Mouse (Mus musculus) kidney, adult 9 months (tissue): ENCODE results near the gene Tmem169.
"Not testable (repeated sequence)": the region's sequence is repeated elsewhere in the genome, so short reads cannot be mapped to it uniquely, and the experiment has no call there.

Experiments
- DNase-seq: peaks from one replicate; pipeline ENCODE4 v3.0.0; 2022

The Tmem169 gene

GRCm38 (mm10) chr1:72283992-72284485 is at the start of gene Tmem169, which contains the start of gene Pecr:
TSS of gene Tmem169 (plus strand) at chr1:72284369.
TSS of gene Pecr (minus strand) at chr1:72284314.
- peak; percentile 97 for DNase-seq

- DNase-seq, result peak; percentile 64
Observed at GRCm38 (mm10) chr1:72236363-72237006, 47.7 kb upstream of the Tmem169 start.

GRCm38 (mm10) chr1:72237007-72237775 is 47.0 kb upstream of the Tmem169 start:
- DNase-seq, result peak; percentile 70

DNA sequence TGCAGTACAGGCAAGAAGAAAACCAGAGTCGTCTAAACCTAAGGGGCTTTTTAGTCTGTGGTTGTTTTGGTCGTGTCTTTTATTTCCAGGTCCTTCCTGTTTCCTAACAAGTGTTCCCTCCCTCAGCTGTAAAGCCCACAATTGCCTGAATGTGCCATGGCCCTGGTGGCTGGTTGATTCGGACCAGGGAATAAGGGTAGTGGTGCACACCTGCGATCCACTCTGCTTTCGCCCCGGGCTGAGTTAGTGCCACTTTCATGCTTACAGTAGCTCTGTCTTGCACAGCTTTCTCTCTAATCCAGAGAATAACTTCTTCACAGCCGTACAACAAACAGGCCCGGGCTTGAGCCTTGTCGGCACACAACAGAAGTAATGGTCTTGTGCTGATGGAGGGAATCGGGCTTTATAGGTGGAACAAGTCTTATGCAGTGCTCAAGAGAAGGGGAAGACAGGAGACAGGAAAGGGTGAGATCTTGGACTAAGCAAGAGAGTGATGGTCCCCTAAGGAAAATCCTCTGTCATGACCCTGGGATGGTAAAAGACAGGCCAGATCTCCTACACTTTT is 46.1 kb upstream of the Tmem169 start:
- DNase-seq, result no peak

GRCm38 (mm10) chr1:72239113-72239512 is 45.1 kb upstream of the Tmem169 start:
- not testable (repeated sequence) for DNase-seq

GRCm38 (mm10) chr1:72242581-72243143 is 41.5 kb upstream of the Tmem169 start:
- DNase-seq, result no peak

- DNase-seq, result peak; percentile 97
Observed at GRCm38 (mm10) chr1:72243656-72244316, 40.4 kb upstream of the Tmem169 start.

GRCm38 (mm10) chr1:72244317-72245036 is 39.7 kb upstream of the Tmem169 start:
- no peak for DNase-seq

- DNase-seq, result not testable (repeated sequence)
Observed at GRCm38 (mm10) chr1:72248226-72248737, 35.9 kb upstream of the Tmem169 start.

DNA sequence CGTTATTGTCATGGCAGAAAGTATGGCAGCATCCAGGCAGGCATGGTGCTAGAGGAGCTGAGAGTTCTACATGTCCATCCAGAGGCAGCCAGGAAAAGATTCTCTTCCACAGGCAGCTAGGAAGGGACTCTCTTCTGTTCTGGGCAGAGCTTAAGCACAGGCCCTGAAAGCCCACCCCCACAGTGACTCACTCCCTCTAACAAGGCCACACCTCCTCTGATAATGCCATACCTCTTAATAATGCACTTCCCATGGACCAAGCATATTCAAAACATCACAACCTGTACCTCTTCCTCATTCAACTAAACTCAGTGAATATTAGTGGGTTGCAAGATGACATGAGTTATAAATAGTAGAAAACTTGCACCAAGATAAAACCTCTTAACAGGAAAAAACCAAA is 32.4 kb upstream of the Tmem169 start:
- DNase-seq, result no peak

GRCm38 (mm10) chr1:72253881-72254491 is 30.2 kb upstream of the Tmem169 start:
- no peak for DNase-seq

DNA sequence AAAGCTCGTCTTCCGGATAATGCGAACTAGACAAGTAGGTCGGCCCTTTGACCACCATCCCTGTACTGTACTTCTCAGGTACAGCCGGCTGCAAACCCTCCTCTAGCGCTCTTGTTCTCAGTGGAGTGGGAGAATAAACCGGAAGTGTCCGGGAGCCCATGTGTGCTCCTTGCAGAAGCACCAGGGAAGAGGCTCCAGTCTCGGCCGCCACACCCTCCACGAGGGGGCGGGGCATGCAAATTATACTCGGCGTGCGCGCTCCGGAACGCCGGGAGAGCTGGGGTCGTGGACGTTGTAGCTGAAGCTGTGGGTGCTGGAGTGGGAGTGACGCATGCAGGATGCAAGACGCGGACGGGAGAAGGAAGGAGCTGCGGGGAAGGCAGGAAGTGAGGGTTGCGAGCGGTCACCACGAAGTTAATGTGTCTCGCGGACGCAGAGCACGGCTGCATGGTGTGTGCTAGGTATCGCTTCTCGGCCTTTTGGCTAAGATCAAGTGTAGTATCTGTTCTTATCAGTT is 29.6 kb upstream of the Tmem169 start:
- peak; percentile 88 for DNase-seq

- peak; percentile 68 for DNase-seq
Observed at GRCm38 (mm10) chr1:72255062-72255853, 28.9 kb upstream of the Tmem169 start.

GRCm38 (mm10) chr1:72255854-72256175 is 28.4 kb upstream of the Tmem169 start:
- no peak for DNase-seq

- no peak for DNase-seq
Observed at GRCm38 (mm10) chr1:72256381-72257256, 27.6 kb upstream of the Tmem169 start.

GRCm38 (mm10) chr1:72263099-72263498 is 21.1 kb upstream of the Tmem169 start:
- no peak for DNase-seq

DNA sequence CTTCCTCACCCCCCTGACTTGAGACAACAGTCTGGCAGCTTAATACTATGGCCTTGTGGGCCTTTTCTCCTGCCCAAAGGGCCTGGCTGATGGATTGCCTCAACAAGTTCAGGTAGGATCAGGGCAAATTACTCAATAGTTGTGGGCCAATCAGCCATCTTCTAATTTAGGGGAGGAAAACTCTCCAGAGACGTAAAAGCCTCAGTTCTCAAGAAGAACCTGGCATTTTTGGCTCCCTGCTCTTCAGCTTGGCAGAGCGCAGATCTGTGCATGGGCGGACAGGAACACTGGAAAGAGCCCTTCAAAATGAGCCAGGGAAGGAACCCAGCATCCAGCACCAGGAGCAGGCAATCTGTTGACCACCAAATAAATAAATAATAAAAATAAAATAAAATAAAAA is 6.1 kb upstream of the Tmem169 start:
- no peak for DNase-seq

DNA sequence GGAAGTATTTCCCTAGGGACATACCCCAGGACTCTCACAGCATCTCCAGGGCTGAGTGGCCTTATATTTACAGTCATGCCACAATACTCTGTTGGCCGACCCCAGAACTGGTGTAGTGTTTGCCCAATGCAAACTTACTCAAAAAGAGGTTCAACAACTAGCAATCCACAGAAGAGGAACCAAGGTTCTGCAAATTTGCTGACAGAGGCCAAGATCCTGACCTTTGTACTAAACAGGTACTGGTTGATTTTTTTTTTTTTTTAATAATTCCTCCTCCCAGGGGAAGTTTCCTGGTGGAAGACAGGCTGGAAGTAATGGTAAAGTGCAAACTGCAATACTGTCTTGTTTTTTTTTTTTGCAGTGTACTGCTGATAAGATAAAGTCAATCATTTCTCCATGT is 1.6 kb upstream of the Tmem169 start:
- DNase-seq, result peak; percentile 67

DNA sequence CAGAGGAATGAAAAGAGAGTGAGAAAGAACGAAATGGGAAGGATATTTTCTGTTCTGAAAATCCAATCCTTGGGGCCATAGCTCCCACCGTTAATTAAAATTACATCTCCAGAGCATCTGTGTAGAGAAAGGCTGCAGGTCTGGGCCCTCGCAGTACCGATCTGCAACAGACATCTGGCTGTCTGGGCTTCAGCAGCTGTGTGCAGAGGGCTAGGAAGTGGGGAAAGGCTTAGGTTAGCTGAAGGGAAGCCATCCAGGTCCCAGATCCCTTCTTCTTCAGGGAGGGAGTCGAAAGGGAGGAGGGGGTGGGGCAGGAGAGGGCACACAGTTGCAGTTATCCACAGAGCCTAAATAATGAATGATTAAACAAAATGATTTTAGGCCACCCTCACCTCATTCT is 370 bp downstream of the Tmem169 start:
- no peak for DNase-seq

GRCm38 (mm10) chr1:72286904-72287303 is 2.7 kb downstream of the Tmem169 start:
- no peak for DNase-seq
